Mouse (Mus musculus): ENCODE results near the gene Slc9a3r2. TPM values are rescaled to one million over a fixed set of nuclear protein-coding genes. Genes with fewer than 3 reads are reported as not detected.

The Slc9a3r2 gene
- polyA plus RNA-seq, 1 experiment from 2014 or later: 34.3 TPM

GRCm38 (mm10) chr17:24596471-24597183 is 53.5 kb downstream of the Slc9a3r2 start:
- ATAC-seq (ENCODE audit: low FRiP score): no peak
- H3K4me2 ChIP-seq: no peak overlapping the region
- 92% methylated on average over 19 of the region's 19 CpGs for WGBS
- peaks cover 100% of the 10 kb centered on the region for H3K36me3 ChIP-seq
- no peak overlapping the region for H3K4me3 ChIP-seq
- no peak overlapping the region for H3K27ac ChIP-seq
- H3K9me3 ChIP-seq: no peaks in the 10 kb centered on the region
- no peaks in the 10 kb centered on the region for H3K4me1 ChIP-seq (replicated peaks)
- H3K27me3 ChIP-seq: no peaks in the 10 kb centered on the region
- no peak overlapping the region for H3K9ac ChIP-seq

- no peaks in the 10 kb centered on the region for H3K9me3 ChIP-seq
- no peaks in the 10 kb centered on the region for H3K27me3 ChIP-seq
- 80% methylated on average over 5 of the region's 5 CpGs for WGBS
- peaks cover 100% of the 10 kb centered on the region for H3K36me3 ChIP-seq
- H3K27ac ChIP-seq: no peak overlapping the region
- H3K4me3 ChIP-seq: no peak overlapping the region
- H3K9ac ChIP-seq: peak overlapping the region; percentile 29; the same call in 1 of the 2 replicates
- H3K4me1 ChIP-seq (replicated peaks): no peaks in the 10 kb centered on the region
- no peak overlapping the region for H3K4me2 ChIP-seq
- no peak for ATAC-seq (ENCODE audit: low FRiP score)
These were observed 54.1 kb downstream of the Slc9a3r2 start for GRCm38 (mm10) chr17:24596073-24596466.

GRCm38 (mm10) chr17:24595126-24596072 is 54.7 kb downstream of the Slc9a3r2 start:
- peaks cover 100% of the 10 kb centered on the region for H3K36me3 ChIP-seq
- no peaks in the 10 kb centered on the region for H3K9me3 ChIP-seq
- H3K9ac ChIP-seq: peak overlapping the region; percentile 29; the same call in 1 of the 2 replicates
- no peak overlapping the region for H3K4me2 ChIP-seq
- no peak overlapping the region for H3K4me3 ChIP-seq
- no peaks in the 10 kb centered on the region for H3K4me1 ChIP-seq (replicated peaks)
- no peak for ATAC-seq (ENCODE audit: low FRiP score)
- H3K27me3 ChIP-seq: no peaks in the 10 kb centered on the region
- H3K27ac ChIP-seq: no peak overlapping the region
- 81% methylated on average over 17 of the region's 17 CpGs for WGBS

- Histone ChIP-seq H3K4me1 (replicated peaks) (no peaks in the 10 kb centered on the region), H3K36me3 (peaks cover 98% of the 10 kb centered on the region), H3K4me3 (no peak overlapping the region), H3K9ac (no peak overlapping the region), H3K4me2 (no peak overlapping the region), H3K27me3 (no peaks in the 10 kb centered on the region), H3K27ac (peak overlapping the region; percentile 18; the same call in 1 of the 2 replicates), H3K9me3 (no peaks in the 10 kb centered on the region)
- WGBS: 92% methylated on average over 26 of the region's 26 CpGs
- no peak for ATAC-seq (ENCODE audit: low FRiP score)
These were observed 55.9 kb downstream of the Slc9a3r2 start for GRCm38 (mm10) chr17:24593992-24594890.

- H3K4me1 ChIP-seq (replicated peaks): no peaks in the 10 kb centered on the region
- H3K27ac ChIP-seq: no peak overlapping the region
- WGBS: 85% methylated on average over 5 of the region's 5 CpGs
- H3K4me3 ChIP-seq: no peak overlapping the region
- peaks cover 93% of the 10 kb centered on the region for H3K36me3 ChIP-seq
- no peaks in the 10 kb centered on the region for H3K27me3 ChIP-seq
- H3K9ac ChIP-seq: no peak overlapping the region
- no peaks in the 10 kb centered on the region for H3K9me3 ChIP-seq
- 0 out of 2 replicates have a peak, but pooled peaks have one; percentile 39 for ATAC-seq (ENCODE audit: low FRiP score)
- H3K4me2 ChIP-seq: no peak overlapping the region
These were observed 56.9 kb downstream of the Slc9a3r2 start for GRCm38 (mm10) chr17:24593248-24593647.

- Histone ChIP-seq H3K4me3 (no peak overlapping the region), H3K36me3 (peaks cover 92% of the 10 kb centered on the region), H3K27ac (no peak overlapping the region), H3K9me3 (no peaks in the 10 kb centered on the region), H3K4me2 (no peak overlapping the region), H3K4me1 (replicated peaks) (no peaks in the 10 kb centered on the region), H3K9ac (no peak overlapping the region), H3K27me3 (no peaks in the 10 kb centered on the region)
- 97% methylated on average over 5 of the region's 5 CpGs for WGBS
- ATAC-seq (ENCODE audit: low FRiP score): no peak
These were observed 58.4 kb downstream of the Slc9a3r2 start for GRCm38 (mm10) chr17:24591695-24592094.

GRCm38 (mm10) chr17:24590943-24591342 is 59.2 kb downstream of the Slc9a3r2 start:
- H3K9me3 ChIP-seq: no peaks in the 10 kb centered on the region
- no peak overlapping the region for H3K9ac ChIP-seq
- ATAC-seq (ENCODE audit: low FRiP score): no peak
- no peaks in the 10 kb centered on the region for H3K4me1 ChIP-seq (replicated peaks)
- H3K36me3 ChIP-seq: peaks cover 92% of the 10 kb centered on the region
- H3K27me3 ChIP-seq: no peaks in the 10 kb centered on the region
- H3K27ac ChIP-seq: no peak overlapping the region
- H3K4me3 ChIP-seq: no peak overlapping the region
- no peak overlapping the region for H3K4me2 ChIP-seq
- 90% methylated on average over 3 of the region's 3 CpGs for whole genome bisulfite sequencing

Small RNAs within 50 kb of the gene (microRNA-seq; reads per million reads assigned to microRNA genes)
- not detected for gene Gm24589

Other genes starting within 250 kb of the Slc9a3r2 start
- gene Rnps1, start 235.8 kb downstream of the Slc9a3r2 start, polyA plus RNA-seq (2015; fragmentation: Nextera tagmentation; extraction: Ambion mirVana): 328 and 342 TPM in 2 replicates
- gene Eci1, start 223.7 kb downstream of the Slc9a3r2 start, polyA plus RNA-seq (2015; fragmentation: Nextera tagmentation; extraction: Ambion mirVana): 47.4 and 55.6 TPM in 2 replicates
- 5.1 and 6.0 TPM in 2 replicates for gene Dnase1l2, start 207.2 kb downstream of the Slc9a3r2 start, polyA plus RNA-seq (2015; fragmentation: Nextera tagmentation; extraction: Ambion mirVana)
- gene E4f1, start 180.0 kb downstream of the Slc9a3r2 start, polyA plus RNA-seq (2015; fragmentation: Nextera tagmentation; extraction: Ambion mirVana): 41.9 and 43.5 TPM in 2 replicates
- gene Pgp, start 179.9 kb downstream of the Slc9a3r2 start, polyA plus RNA-seq (2015; fragmentation: Nextera tagmentation; extraction: Ambion mirVana): 55.4 and 56.9 TPM in 2 replicates
- 0.27 and 1.2 TPM in 2 replicates for gene Bricd5, start 176.4 kb downstream of the Slc9a3r2 start, polyA plus RNA-seq (2015; fragmentation: Nextera tagmentation; extraction: Ambion mirVana)
- 35.5 and 36.1 TPM in 2 replicates for gene Mlst8, start 171.2 kb downstream of the Slc9a3r2 start, polyA plus RNA-seq (2015; fragmentation: Nextera tagmentation; extraction: Ambion mirVana)
- gene Caskin1, start 161.7 kb downstream of the Slc9a3r2 start, polyA plus RNA-seq (2015; fragmentation: Nextera tagmentation; extraction: Ambion mirVana): 32.8 and 34.3 TPM in 2 replicates
- 86.0 and 89.9 TPM in 2 replicates for gene Traf7, start 122.4 kb downstream of the Slc9a3r2 start, polyA plus RNA-seq (2015; fragmentation: Nextera tagmentation; extraction: Ambion mirVana)
- gene Rab26, start 116.1 kb downstream of the Slc9a3r2 start, polyA plus RNA-seq (2015; fragmentation: Nextera tagmentation; extraction: Ambion mirVana): 2.8 and 3.1 TPM in 2 replicates
- 20.1 and 21.6 TPM in 2 replicates for gene Pkd1, start 100.5 kb downstream of the Slc9a3r2 start, polyA plus RNA-seq (2015; fragmentation: Nextera tagmentation; extraction: Ambion mirVana)
- gene Tsc2, start 17.7 kb downstream of the Slc9a3r2 start, polyA plus RNA-seq (2015; fragmentation: Nextera tagmentation; extraction: Ambion mirVana): 67.9 and 76.0 TPM in 2 replicates
- gene Nthl1, start 17.6 kb downstream of the Slc9a3r2 start, polyA plus RNA-seq (2015; fragmentation: Nextera tagmentation; extraction: Ambion mirVana): 8.2 and 8.8 TPM in 2 replicates
- not detected in 2 replicates for gene Npw, start 8.1 kb upstream of the Slc9a3r2 start, polyA plus RNA-seq (2015; fragmentation: Nextera tagmentation; extraction: Ambion mirVana)
- gene Zfp598, start 19.4 kb upstream of the Slc9a3r2 start, polyA plus RNA-seq (2015; fragmentation: Nextera tagmentation; extraction: Ambion mirVana): 17.7 and 17.8 TPM in 2 replicates
- gene Syngr3, start 39.6 kb upstream of the Slc9a3r2 start, polyA plus RNA-seq (2015; fragmentation: Nextera tagmentation; extraction: Ambion mirVana): 114 and 115 TPM in 2 replicates
- 38.7 and 38.9 TPM in 2 replicates for gene Gfer, start 45.8 kb upstream of the Slc9a3r2 start, polyA plus RNA-seq (2015; fragmentation: Nextera tagmentation; extraction: Ambion mirVana)
- gene Noxo1, start 45.9 kb upstream of the Slc9a3r2 start, polyA plus RNA-seq (2015; fragmentation: Nextera tagmentation; extraction: Ambion mirVana): 2.9 and 3.4 TPM in 2 replicates
- gene Tbl3, start 57.3 kb upstream of the Slc9a3r2 start, polyA plus RNA-seq (2015; fragmentation: Nextera tagmentation; extraction: Ambion mirVana): 69.0 and 70.6 TPM in 2 replicates
- 0.27 TPM in 1 of 2 replicates, not detected in the other for gene Rnf151, start 67.7 kb upstream of the Slc9a3r2 start, polyA plus RNA-seq (2015; fragmentation: Nextera tagmentation; extraction: Ambion mirVana)
- gene Rps2, start 67.8 kb upstream of the Slc9a3r2 start, polyA plus RNA-seq (2015; fragmentation: Nextera tagmentation; extraction: Ambion mirVana): 782 and 783 TPM in 2 replicates
- 259 and 262 TPM in 2 replicates for gene Ndufb10, start 74.2 kb upstream of the Slc9a3r2 start, polyA plus RNA-seq (2015; fragmentation: Nextera tagmentation; extraction: Ambion mirVana)
- gene Rpl3l, start 77.5 kb upstream of the Slc9a3r2 start, polyA plus RNA-seq (2015; fragmentation: Nextera tagmentation; extraction: Ambion mirVana): not detected in 2 replicates
- gene Msrb1, start 86.3 kb upstream of the Slc9a3r2 start, polyA plus RNA-seq (2015; fragmentation: Nextera tagmentation; extraction: Ambion mirVana): 20.2 and 24.0 TPM in 2 replicates
- 0.28 and 0.45 TPM in 2 replicates for gene Hs3st6, start 102.7 kb upstream of the Slc9a3r2 start, polyA plus RNA-seq (2015; fragmentation: Nextera tagmentation; extraction: Ambion mirVana)
- not detected in 2 replicates for gene Meiob, start 154.0 kb upstream of the Slc9a3r2 start, polyA plus RNA-seq (2015; fragmentation: Nextera tagmentation; extraction: Ambion mirVana)
- gene Hagh, start 189.8 kb upstream of the Slc9a3r2 start, polyA plus RNA-seq (2015; fragmentation: Nextera tagmentation; extraction: Ambion mirVana): 49.7 and 51.7 TPM in 2 replicates
- gene Fahd1, start 200.0 kb upstream of the Slc9a3r2 start, polyA plus RNA-seq (2015; fragmentation: Nextera tagmentation; extraction: Ambion mirVana): 18.6 and 20.1 TPM in 2 replicates
- gene Igfals, start 215.7 kb upstream of the Slc9a3r2 start, polyA plus RNA-seq (2015; fragmentation: Nextera tagmentation; extraction: Ambion mirVana): 0.17 and 0.25 TPM in 2 replicates
- 71.3 and 74.4 TPM in 2 replicates for gene Nubp2, start 236.0 kb upstream of the Slc9a3r2 start, polyA plus RNA-seq (2015; fragmentation: Nextera tagmentation; extraction: Ambion mirVana)
- gene Spsb3, start 236.3 kb upstream of the Slc9a3r2 start, polyA plus RNA-seq (2015; fragmentation: Nextera tagmentation; extraction: Ambion mirVana): 72.8 and 80.0 TPM in 2 replicates
- 31.4 and 31.8 TPM in 2 replicates for gene Eme2, start 244.8 kb upstream of the Slc9a3r2 start, polyA plus RNA-seq (2015; fragmentation: Nextera tagmentation; extraction: Ambion mirVana)
- 77.0 and 77.6 TPM in 2 replicates for gene Mrps34, start 244.8 kb upstream of the Slc9a3r2 start, polyA plus RNA-seq (2015; fragmentation: Nextera tagmentation; extraction: Ambion mirVana)
- gene Nme3, start 246.2 kb upstream of the Slc9a3r2 start, polyA plus RNA-seq (2015; fragmentation: Nextera tagmentation; extraction: Ambion mirVana): 78.4 and 82.7 TPM in 2 replicates

All from hindbrain, embryonic 13.5 days (tissue).